Mouse (Mus musculus) R1 (cell line): Measurements from ENCODE around the gene Abca13.
A peak's percentile ranks its signal among the peaks of the same experiment; 100 is the strongest.

Source experiments
- DNase-seq: peaks from one replicate; pipeline ENCODE4 v3.0.0-alpha.2; 2018; ENCODE audit warnings: low read depth, low spot score

Abca13 gene

GRCm38 (mm10) chr11:9531715-9532114 lies 340.0 kb downstream of the Abca13 start:
- DNase-seq = no peak

DNA sequence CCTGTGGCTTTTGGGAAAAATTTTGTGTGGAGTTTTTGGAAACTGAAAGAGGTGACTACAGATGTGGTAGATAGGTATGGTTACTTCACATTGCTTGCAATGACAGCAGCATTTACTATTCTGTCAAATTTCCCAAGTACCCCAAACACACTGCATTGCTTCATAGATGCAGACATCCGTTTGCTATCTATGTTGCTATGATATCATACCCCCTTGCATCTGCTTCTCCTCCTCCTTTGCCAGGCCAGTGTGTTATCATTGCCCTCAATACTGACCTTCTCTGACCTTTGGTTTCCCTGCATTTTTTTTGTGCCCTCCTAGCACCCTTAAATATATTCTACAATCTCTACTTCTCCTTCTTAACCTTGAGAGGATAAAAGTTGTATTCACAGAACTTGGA lies 341.4 kb downstream of the Abca13 start:
- DNase-seq = no peak

DNA sequence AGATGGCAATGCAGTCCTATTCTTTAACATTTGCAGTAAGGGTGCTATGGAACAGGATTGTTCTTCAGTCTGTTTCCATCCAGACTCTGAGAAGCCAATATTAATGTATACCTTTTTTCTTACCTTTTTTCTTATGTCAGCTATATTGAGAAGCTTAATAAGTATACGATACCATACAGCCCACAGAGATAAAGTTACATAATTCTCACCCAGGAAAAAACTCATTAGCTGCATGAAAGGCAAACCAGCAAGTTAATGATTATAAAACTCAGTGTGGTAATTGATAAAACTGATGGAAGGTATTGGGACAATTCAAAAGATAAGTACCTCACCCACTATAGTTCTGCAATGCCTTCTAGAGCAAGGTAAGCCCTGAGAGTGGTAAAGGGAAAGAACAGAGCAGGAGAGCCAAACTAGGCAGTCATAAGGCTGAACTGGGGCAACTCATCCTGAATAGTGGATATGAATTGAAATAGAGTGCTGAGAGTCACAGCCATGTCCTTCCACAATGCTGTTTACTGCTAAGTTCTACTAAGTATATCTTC lies 342.0 kb downstream of the Abca13 start:
- DNase-seq = no peak

DNA sequence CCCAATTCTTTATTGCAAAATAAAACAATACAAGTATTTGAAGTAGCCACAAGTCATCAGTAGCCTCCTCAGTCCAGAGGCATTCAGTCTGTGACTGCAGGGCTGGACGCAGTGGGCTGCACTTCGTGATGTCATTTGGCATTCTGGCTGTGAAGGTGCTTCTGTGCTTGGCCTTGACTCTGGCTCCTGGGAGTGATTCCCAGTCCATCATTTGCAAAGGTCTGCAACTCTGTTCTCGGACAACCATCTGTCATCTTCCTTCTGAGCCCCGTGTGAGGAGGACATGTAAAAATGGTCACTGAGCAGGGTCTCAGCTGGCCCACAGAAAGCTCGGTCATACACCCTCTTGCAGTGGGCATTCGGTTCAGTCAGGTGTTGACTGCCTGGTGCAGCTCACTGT lies 345.1 kb downstream of the Abca13 start:
- no peak for DNase-seq

DNA sequence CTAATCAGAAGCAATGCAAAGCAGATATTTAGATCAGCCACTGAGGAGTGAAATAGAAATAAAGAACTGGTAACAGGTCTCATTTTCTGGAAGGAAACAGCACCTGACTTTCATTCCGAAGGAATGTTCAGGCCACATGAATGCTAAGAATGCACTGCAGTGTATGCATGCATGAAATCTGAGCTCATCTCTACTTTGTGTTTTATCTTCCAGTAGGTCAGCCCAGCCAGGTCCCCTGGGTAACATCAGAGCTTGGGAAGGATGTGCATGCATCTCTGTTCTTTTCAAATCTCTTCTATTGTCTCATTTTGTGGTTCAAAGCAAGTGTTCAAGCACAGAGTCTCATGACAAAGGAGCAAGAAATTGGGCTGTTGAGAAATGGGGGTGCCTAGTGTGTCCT lies 346.6 kb downstream of the Abca13 start:
- DNase-seq = peak; percentile 22

GRCm38 (mm10) chr11:9560026-9560425 lies 368.3 kb downstream of the Abca13 start:
- no peak for DNase-seq

DNA sequence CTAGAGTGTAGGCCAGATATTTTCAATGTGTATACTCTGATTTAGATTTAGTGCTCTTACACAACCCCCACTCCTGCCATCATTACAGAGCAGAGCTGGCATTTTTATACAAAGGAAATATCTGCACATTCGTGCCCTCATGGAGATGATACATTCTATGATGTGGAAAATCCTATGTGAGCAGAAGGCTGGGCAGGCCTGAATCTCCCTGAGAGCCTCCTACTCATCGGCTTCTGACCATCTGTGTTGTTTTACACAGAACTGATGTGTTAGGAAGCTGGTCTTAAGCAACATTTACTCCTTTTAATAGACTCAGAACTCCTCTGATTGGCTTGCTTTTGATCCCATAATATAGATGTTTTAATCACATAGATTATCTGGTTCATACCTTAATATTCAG lies 376.6 kb downstream of the Abca13 start:
- DNase-seq = no peak

DNA sequence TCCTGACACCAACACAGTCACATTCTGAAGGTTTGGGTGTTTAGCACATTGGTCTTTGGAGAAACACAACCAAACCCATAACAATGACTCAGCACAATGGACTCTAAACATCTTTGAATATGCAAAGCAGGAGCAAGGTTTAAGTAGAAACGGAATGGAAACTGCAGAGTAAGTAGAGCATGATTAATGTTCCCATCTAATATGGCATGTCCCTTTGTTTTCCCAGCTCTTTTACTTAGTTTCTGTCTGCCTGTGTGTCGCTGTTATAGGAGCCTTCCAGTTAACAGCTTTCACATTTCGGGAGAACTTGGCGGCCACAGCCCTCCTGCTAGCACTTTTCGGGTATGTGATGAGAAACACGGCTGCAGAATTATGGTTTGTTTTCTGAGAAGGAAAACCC lies 378.6 kb downstream of the Abca13 start:
- peak; percentile 70 for DNase-seq

DNA sequence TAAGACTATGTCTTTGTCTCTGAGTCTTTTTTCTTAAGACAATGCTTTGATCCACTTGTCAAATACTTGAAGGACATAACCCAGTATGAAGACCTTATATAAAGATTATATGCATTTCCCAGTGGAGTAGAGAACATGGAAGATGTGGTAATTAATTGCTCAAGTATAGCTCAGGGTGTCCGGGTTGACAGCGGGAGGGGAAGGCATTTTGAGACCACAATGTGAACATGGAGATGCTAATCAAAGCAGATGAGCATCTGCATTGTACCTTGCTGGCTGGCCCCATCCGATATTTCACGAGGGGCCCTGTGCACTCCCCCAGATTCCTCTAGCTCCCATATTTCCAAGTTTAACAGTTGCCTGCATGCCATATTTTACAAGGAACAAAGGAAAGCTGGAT lies 383.2 kb downstream of the Abca13 start:
- DNase-seq = no peak

- DNase-seq = no peak
These were observed 400.1 kb downstream of the Abca13 start for GRCm38 (mm10) chr11:9591757-9592316.

- no peak for DNase-seq
These were observed 405.6 kb downstream of the Abca13 start for GRCm38 (mm10) chr11:9597299-9597698.

GRCm38 (mm10) chr11:9601096-9601495 lies 409.4 kb downstream of the Abca13 start:
- no peak for DNase-seq

GRCm38 (mm10) chr11:9602137-9602536 lies 410.4 kb downstream of the Abca13 start:
- no peak for DNase-seq

- no peak for DNase-seq
These were observed 416.5 kb downstream of the Abca13 start for GRCm38 (mm10) chr11:9608249-9608648.

GRCm38 (mm10) chr11:9609075-9609474 lies 417.3 kb downstream of the Abca13 start:
- DNase-seq = no peak

DNA sequence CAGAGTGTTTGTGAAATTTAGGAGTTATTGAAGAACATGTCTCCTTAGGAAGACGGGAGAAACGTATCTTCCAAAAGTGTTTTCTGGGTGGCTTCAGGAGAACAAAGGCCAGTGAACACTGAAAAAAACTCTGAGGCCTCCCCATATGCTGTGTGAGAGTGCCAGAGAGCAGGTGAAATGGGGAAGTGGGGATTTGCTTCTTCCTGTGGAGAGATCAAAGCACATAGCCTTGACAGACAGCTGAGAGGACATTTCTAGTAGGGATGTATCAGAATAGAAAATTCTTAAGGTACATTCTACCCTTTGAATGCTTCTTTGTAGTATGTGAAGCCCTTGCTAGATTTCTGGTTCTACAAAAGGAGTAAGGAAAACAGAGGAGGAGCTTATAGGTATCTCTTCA lies 424.4 kb downstream of the Abca13 start:
- no peak for DNase-seq

DNA sequence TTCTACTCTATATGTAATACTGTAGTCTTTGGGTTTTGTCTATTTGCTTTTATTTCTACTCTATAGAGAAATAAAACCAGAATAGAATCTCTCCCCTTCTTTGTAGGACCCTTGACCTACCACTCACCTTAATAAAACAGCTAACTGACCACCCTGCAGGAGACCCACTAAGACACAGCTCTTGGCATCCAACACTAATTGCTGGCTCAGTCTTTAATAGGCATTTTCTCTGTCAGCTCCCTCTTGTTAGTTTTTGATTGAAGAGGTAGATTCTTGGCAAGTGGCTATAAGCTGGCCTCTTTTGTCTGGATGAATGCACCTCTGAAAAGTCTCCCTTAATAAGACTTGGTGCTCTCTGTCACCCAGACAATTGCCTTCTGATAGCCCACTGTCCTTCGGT lies 424.9 kb downstream of the Abca13 start:
- DNase-seq = no peak

GRCm38 (mm10) chr11:9619986-9620385 lies 428.2 kb downstream of the Abca13 start:
- DNase-seq = no peak

- no peak for DNase-seq
These were observed 431.1 kb downstream of the Abca13 start for GRCm38 (mm10) chr11:9622888-9623287.

DNA sequence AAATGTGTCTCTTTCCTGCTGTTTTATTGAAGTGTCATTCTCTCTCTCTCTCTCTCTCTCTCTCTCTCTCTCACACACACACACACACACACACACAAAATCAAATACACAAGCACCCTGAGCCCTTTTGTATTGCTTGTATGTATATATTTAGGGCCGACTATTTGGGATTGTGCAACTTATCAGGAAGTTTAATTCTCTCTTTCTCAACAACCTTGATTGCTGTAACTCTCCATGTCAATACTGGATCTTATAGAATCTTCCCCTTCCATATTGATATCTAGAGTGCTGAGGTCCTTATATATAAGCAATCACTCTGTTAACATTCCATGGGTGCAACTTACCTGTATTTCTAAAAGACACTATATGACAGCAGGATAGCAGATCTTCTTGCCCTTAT lies 433.0 kb downstream of the Abca13 start:
- DNase-seq = no peak

GRCm38 (mm10) chr11:9625812-9626211 lies 434.1 kb downstream of the Abca13 start:
- DNase-seq = no peak

DNA sequence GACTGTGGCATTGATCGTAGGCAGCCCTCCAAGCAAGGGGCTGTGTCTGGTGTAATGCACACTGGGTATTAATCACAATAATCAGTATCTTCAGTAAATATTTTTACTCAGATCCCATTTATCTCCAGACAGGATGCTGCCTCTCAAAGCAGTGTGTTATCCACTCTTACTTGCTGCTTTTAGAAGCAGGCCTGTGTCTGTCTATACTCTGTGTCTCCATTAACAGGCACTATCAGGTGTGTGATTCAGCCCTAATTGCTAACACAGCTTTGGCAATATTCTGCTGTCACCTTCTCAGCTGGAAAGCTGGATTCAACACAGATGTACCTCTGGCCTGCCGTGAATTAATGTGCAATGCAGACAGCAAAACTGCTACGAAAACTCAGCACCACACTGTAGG lies 455.5 kb downstream of the Abca13 start:
- DNase-seq = no peak

GRCm38 (mm10) chr11:9647991-9648390 lies 456.2 kb downstream of the Abca13 start:
- peak; percentile 45 for DNase-seq

DNA sequence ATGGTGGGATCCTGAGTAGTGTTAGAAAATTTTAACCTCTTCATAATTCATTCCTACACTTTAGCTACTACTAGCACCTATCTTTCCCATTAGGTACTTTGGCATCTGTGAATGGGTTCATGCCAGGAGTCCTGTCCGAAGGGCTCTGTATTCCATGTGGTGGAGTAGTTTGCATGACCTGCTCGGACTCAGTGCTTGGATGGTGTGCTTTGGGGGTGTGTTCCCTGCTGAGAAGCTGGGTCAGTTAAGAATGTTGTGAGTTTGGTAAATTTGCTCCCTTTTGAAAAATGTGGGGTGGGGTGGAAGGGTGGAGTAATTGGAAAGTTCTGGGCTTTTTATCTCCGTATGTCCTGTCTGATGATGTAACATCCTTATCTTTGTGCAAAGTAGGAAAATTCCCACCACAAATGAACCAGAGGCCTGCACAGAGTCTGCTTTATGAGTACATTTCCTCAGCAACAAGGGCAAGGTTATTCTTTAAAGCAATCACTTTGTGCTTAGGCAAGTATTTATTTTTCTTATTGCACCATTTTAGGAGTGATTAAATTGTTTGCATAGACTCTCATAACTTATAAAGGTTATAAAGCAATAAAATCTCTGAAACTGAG lies 475.0 kb downstream of the Abca13 start:
- no peak for DNase-seq
